Mouse (Mus musculus) liver, adult 2 months (tissue): ENCODE data around the gene Hoxc12. TPM values are rescaled to one million over a fixed set of nuclear protein-coding genes. Genes with fewer than 3 reads are reported as not detected.

Source experiments
- DNase-seq: peaks from one replicate; pipeline ENCODE4 v3.0.0-alpha.2; 2011; ENCODE audit warnings: low read depth, low spot score; ENCODE audit errors: extremely low read depth
- H3K27ac ChIP-seq: fragments of 200-500 bp; replicated peaks from 2 replicates; pipeline ENCODE4 v1.5.1; 2012; ENCODE audit warnings: low read depth, mild to moderate bottlenecking, control low read depth, inconsistent platforms, low read length; ENCODE audit not compliant: insufficient read depth
- H3K27me3 ChIP-seq: fragments of 200-500 bp; 2 replicates; pipeline ENCODE4 v1.6.1; 2012; ENCODE audit warnings: mild to moderate bottlenecking, moderate library complexity, low read length, inconsistent platforms; ENCODE audit not compliant: control insufficient read depth, insufficient read depth
- H3K36me3 ChIP-seq: fragments of 200-500 bp; 2 replicates; pipeline ENCODE4 v1.6.1; 2012; ENCODE audit warnings: low read length, inconsistent platforms; ENCODE audit not compliant: control insufficient read depth, insufficient read depth
- H3K4me1 ChIP-seq: fragments of 200-500 bp; 2 replicates; pipeline ENCODE4 v1.6.1; 2011; ENCODE audit warnings: low read length; ENCODE audit not compliant: control insufficient read depth, insufficient read depth
- H3K4me3 ChIP-seq: fragments of 200-500 bp; 2 replicates; pipeline ENCODE4 v1.5.1; 2011; ENCODE audit warnings: low read depth, mild to moderate bottlenecking, control low read depth, low read length, moderate library complexity; ENCODE audit not compliant: insufficient read depth
- H3K79me2 ChIP-seq: fragments of 200-500 bp; 2 replicates; pipeline ENCODE4 v1.6.1; 2012; ENCODE audit warnings: inconsistent platforms, mild to moderate bottlenecking, low read length, moderate library complexity; ENCODE audit not compliant: control insufficient read depth, insufficient read depth
- H3K9ac ChIP-seq: fragments of 200-500 bp; 2 replicates; pipeline ENCODE4 v1.6.1; 2012; ENCODE audit warnings: low read depth, mild to moderate bottlenecking, control low read depth, inconsistent platforms, low read length
- CTCF ChIP-seq: fragments of 200-500 bp; IDR thresholded peaks from 2 replicates; pipeline ENCODE4 v1.5.1; 2011; ENCODE audit warnings: low read depth, low read length, control low read depth
- POLR2A ChIP-seq: fragments of 200-500 bp; IDR thresholded peaks from 2 replicates; pipeline ENCODE4 v1.6.1; 2011; ENCODE audit warnings: low read length, control low read depth; ENCODE audit not compliant: insufficient read depth; ENCODE audit errors: extremely low read depth
- WGBS: fragments of 180-500 bp; shearing (Covaris S2); methylation state at CpG from one replicate; pipeline ENCODE4 v1.1.7; 2018; 5-methylcytosine and 5-hydroxymethylcytosine counted together
- polyA plus RNA-seq: library from polyadenylated mRNA; depleted of rRNA; stranded (reverse); fragments of >200 nt; gene quantifications from 2 replicates; pipeline ENCODE4 v1.2.3, GENCODE M21; 2012
- total RNA-seq: library from RNA; depleted of rRNA; stranded (reverse); fragments of >200 nt; gene quantifications from 2 replicates; pipeline ENCODE4 v1.2.3, GENCODE M21; 2014

Gene Hoxc12
- total and polyA plus RNA-seq, 2 experiments, result not detected

DNA sequence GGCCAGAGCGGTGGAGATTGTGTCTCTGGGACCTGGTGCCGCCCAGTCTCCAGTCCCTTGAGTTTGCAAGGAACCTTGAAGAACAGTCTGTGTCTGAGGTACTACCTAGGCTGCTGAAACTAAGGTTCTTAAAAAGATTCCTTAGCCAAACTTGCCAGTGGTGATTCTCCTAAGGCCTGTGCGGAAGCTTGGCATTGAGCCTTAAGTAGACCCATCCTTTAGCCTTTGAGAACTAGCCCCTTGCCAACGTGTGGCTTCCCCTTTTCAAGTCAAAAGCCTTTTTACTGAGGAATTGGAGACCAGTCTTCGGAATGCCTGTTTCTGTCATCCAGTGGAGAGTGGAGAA lies 6.9 kb downstream of the Hoxc12 start:
- H3K79me2 ChIP-seq, result no peaks in the 10 kb centered on the region
- TF ChIP-seq POLR2A (no peak), CTCF (no peak)
- H3K27me3 ChIP-seq, result peaks cover 24% of the 10 kb centered on the region
- H3K9ac ChIP-seq, result no peak overlapping the region
- H3K27ac ChIP-seq, result no peak overlapping the region
- H3K4me3 ChIP-seq, result no peak overlapping the region
- WGBS, result 7% methylated on average over 5 of the region's 5 CpGs
- no peak for DNase-seq
- H3K36me3 ChIP-seq, result no peaks in the 10 kb centered on the region
- no peaks in the 10 kb centered on the region for H3K4me1 ChIP-seq

DNA sequence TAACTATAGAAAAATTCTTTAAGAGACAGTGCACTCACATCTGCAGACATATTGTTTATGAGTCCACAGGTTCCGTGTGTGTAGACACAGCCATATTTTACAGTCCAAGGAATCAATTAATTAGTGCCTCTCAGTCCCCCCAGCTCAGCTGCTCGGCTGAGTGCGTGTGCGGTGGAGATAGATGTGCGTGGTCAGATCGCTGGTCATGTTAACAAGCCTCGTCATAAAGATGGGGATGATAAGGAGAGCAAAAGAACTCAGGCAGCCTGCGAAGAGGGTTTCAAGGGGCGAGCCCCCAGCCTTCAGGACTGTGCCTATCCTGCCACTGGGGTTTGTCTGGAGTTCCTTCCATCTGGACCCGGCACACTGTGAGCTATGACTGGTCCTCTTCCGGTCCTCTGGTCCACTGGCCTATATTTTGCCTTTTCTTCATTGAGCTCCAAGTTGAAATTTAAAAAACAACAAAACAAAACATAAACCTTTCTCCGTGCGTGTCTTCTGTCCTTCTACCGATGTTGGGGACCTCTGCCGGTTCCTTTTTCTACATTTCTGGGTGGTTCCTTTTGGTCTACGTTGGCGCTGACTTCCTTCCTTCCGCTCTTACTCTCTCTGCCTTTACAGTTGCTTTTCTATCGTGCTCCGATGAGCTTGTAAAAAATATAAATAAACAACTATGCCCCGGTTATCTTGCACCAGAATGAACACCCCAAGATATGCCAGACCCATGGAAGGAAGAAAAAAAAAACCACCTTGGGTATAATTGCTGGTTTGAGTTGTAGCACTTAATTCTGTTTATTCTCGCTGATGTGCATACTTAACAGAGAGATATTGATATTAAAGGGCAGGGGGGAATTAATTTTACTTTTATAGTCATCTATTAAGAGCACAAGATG lies 8.9 kb downstream of the Hoxc12 start:
- DNase-seq, result no peak
- WGBS, result 23% methylated on average over 22 of the region's 22 CpGs
- Histone ChIP-seq H3K4me3 (no peak overlapping the region), H3K27me3 (peaks cover 29% of the 10 kb centered on the region), H3K79me2 (no peaks in the 10 kb centered on the region), H3K4me1 (no peaks in the 10 kb centered on the region), H3K27ac (no peak overlapping the region), H3K36me3 (no peaks in the 10 kb centered on the region), H3K9ac (no peak overlapping the region)
- TF ChIP-seq CTCF (no peak), POLR2A (no peak)

DNA sequence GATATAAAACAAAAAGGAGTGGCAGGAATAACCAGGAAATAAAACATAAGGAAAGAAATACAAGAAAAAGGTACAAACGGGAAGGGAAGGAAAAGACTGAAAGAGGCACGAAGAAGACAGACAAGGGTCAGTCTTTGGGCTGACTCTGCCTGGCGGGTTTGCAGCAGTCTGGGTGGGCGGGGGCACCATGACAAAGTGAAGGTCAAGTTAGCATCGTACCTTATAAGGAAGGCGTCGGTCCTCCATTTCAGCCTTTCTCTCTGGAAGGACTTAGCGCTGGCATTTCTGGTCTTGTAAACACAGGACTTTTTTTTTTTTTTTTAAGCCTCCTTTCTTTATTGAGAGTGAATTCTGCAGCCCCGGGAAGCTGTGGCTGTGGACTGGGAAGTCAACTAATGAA lies 10.7 kb downstream of the Hoxc12 start:
- Histone ChIP-seq H3K4me3 (no peak overlapping the region), H3K27ac (no peak overlapping the region), H3K27me3 (peaks cover 36% of the 10 kb centered on the region), H3K9ac (no peak overlapping the region), H3K4me1 (no peaks in the 10 kb centered on the region), H3K79me2 (no peaks in the 10 kb centered on the region), H3K36me3 (no peaks in the 10 kb centered on the region)
- 9% methylated on average over 9 of the region's 9 CpGs for WGBS
- no peak for TF ChIP-seq POLR2A
- no peak for TF ChIP-seq CTCF
- no peak for DNase-seq

DNA sequence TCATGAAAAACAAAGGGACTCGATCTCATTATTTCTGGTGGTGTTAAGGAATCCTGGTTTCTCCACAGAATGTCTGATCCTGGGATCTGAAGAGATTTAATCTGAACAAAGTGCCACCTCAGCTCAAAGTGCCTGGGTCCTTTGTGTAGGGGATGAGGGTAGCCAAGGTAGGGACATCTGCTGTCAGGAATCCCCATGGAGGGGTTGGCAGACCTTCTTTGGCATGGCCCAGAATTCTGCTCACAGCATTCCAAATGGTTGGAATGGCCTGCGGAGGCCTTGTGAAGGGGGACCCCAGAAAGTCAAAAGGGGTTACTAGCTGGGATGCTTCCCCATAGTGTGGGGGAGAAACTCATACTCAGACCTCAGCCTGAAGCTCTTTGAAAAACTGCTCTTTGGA lies 12.3 kb downstream of the Hoxc12 start:
- TF ChIP-seq CTCF (no peak), POLR2A (no peak)
- WGBS, result 36% methylated on average over 2 of the region's 2 CpGs
- H3K4me3 ChIP-seq, result no peak overlapping the region
- no peak overlapping the region for H3K9ac ChIP-seq
- no peak for DNase-seq
- no peak overlapping the region for H3K27ac ChIP-seq
- no peaks in the 10 kb centered on the region for H3K4me1 ChIP-seq
- no peaks in the 10 kb centered on the region for H3K36me3 ChIP-seq
- H3K27me3 ChIP-seq, result peaks cover 26% of the 10 kb centered on the region
- H3K79me2 ChIP-seq, result no peaks in the 10 kb centered on the region

DNA sequence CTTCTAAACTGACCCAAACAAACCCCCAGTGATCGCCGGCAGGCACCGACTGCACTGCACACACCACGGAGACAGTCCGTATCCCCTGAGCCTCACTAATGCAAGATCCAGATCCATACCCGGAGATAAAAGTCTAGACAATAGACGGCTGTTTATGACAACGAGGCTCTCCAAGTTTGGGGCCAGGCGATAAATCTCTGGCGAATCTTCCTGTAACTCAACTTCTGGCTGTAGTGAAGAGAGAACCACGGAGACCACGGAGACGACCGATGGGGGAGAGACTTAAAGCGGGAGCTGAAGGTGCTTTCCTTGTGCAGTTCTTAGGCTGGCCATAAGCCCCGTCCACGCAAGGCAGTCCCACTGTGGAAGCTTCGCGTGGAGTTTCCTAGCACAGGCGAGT lies 13.1 kb downstream of the Hoxc12 start:
- TF ChIP-seq CTCF (no peak), POLR2A (no peak)
- 6% methylated on average over 20 of the region's 20 CpGs for WGBS
- peaks cover 30% of the 10 kb centered on the region for H3K27me3 ChIP-seq

DNA sequence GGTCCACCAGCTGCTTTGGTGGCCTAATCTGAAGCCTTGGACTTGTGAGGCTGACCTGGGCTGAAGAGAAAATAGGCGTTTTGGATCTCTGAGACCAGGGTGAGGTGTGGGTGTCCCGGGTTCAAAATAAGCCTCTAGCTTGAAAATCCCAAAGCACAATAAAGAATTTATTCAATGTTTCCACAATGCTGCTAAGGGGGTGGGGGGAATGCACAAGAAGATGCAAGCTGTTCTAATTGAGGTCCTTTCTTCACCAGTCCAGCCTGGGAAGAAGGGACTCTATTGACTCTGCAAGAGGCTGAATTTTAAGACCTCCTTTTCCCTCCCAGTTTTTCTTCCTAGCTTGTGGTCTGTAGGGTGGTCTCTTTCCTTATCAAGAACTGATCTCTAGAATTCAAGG lies 14.3 kb downstream of the Hoxc12 start:
- DNase-seq, result no peak
- H3K9ac ChIP-seq, result no peak overlapping the region
- 10% methylated on average over 2 of the region's 2 CpGs for WGBS
- H3K79me2 ChIP-seq, result no peaks in the 10 kb centered on the region
- H3K36me3 ChIP-seq, result no peaks in the 10 kb centered on the region
- no peak overlapping the region for H3K27ac ChIP-seq
- TF ChIP-seq CTCF (no peak), POLR2A (no peak)
- H3K4me1 ChIP-seq, result no peaks in the 10 kb centered on the region
- H3K4me3 ChIP-seq, result no peak overlapping the region
- H3K27me3 ChIP-seq, result peaks cover 37% of the 10 kb centered on the region

More for the DNA sequence above, 13.1 kb downstream of the Hoxc12 start:
- Histone ChIP-seq H3K27ac (no peak overlapping the region), H3K4me3 (no peak overlapping the region), H3K36me3 (no peaks in the 10 kb centered on the region), H3K4me1 (no peaks in the 10 kb centered on the region), H3K9ac (no peak overlapping the region), H3K79me2 (no peaks in the 10 kb centered on the region)
- DNase-seq, result no peak
